Mouse (Mus musculus) small intestine, adult 2 months (tissue): ENCODE results near the gene Klk1b3. TPM values are rescaled to one million over a fixed set of nuclear protein-coding genes. Genes with fewer than 3 reads are reported as not detected.

Experiments used
- H3K27ac ChIP-seq: fragments of 200-500 bp; 2 replicates; pipeline ENCODE4 v1.5.1; 2012; ENCODE audit warnings: low read depth, low read length, control low read depth, inconsistent platforms; ENCODE audit not compliant: insufficient read depth
- H3K27me3 ChIP-seq: fragments of 200-500 bp; 2 replicates; pipeline ENCODE4 v1.6.1; 2012; ENCODE audit warnings: mild to moderate bottlenecking, moderate library complexity, low read length, inconsistent platforms; ENCODE audit not compliant: control insufficient read depth, insufficient read depth
- H3K36me3 ChIP-seq: fragments of 200-500 bp; 2 replicates; pipeline ENCODE4 v1.6.1; 2012; ENCODE audit warnings: mild to moderate bottlenecking, low read length, control low read depth, inconsistent platforms; ENCODE audit not compliant: control insufficient read depth, insufficient read depth
- H3K4me1 ChIP-seq: fragments of 200-500 bp; 2 replicates; pipeline ENCODE4 v1.6.1; 2012; ENCODE audit warnings: low read length, inconsistent platforms, mixed read lengths; ENCODE audit not compliant: control insufficient read depth, insufficient read depth, insufficient read length
- H3K4me3 ChIP-seq: fragments of 200-500 bp; 2 replicates; pipeline ENCODE4 v1.5.1; 2012; ENCODE audit warnings: low read depth, mild to moderate bottlenecking, control low read depth, inconsistent platforms, low read length, moderate library complexity
- CTCF ChIP-seq: fragments of 200-500 bp; IDR thresholded peaks from 2 replicates; pipeline ENCODE4 v1.5.1; 2012; ENCODE audit warnings: low read depth, mild to moderate bottlenecking, control low read depth, inconsistent platforms, low read length, moderate library complexity, mixed read lengths; ENCODE audit not compliant: insufficient replicate concordance, insufficient read length; ENCODE audit errors: extremely low read depth
- POLR2A ChIP-seq: fragments of 200-500 bp; IDR thresholded peaks from 2 replicates; pipeline ENCODE4 v1.6.1; 2012; ENCODE audit warnings: low read depth, mild to moderate bottlenecking, control low read depth, inconsistent platforms, low read length, moderate library complexity
- WGBS: fragments of 180-500 bp; shearing (Covaris S2); methylation state at CpG from one replicate; pipeline ENCODE4 v1.1.7; 2018; 5-methylcytosine and 5-hydroxymethylcytosine counted together
- polyA plus RNA-seq: library from polyadenylated mRNA; depleted of rRNA; stranded (reverse); fragments of >200 nt; gene quantifications from 2 replicates; pipeline ENCODE4 v1.2.3, GENCODE M21; 2012

The Klk1b3 gene
- polyA plus RNA-seq, 1 experiment: 0.19 TPM

DNA sequence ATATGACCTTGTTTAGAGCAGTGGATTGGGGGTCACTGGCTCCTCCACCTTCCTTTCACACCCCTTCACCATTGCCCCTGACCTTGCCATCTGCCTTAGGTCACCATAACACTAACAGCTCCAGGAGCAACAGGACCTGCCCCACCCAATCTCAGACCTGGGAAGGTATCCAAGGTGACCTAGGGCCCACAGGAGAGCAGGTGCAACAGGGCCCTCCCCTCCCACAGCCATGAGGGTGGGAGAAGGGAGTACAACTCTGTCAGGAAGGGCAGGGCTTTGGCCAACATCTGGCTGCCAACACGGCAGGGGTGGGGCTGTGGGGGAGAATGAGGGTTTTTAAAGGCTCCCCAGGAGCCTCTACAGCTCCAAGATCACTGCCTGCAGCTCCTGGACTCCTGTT lies 27.1 kb downstream of the Klk1b3 start, which contains the start of gene Klk1:
Gene Klk1 (plus strand): TSS at position 285 of the 400 bp plus-strand sequence.
- no peak within 1 kb of the TSS for H3K4me3 ChIP-seq
- 7% methylated on average over 1 of the region's 1 CpGs for WGBS
- no peaks in the 10 kb centered on the region for H3K36me3 ChIP-seq
- H3K27me3 ChIP-seq: no peaks in the 10 kb centered on the region
- peaks cover 13% of the 10 kb centered on the region; the same call in 1 of the 2 replicates for H3K4me1 ChIP-seq
- no peak for TF ChIP-seq POLR2A
- TF ChIP-seq CTCF: no peak
- peak within 1 kb of the TSS; percentile 2; the same call in 1 of the 2 replicates for H3K27ac ChIP-seq

DNA sequence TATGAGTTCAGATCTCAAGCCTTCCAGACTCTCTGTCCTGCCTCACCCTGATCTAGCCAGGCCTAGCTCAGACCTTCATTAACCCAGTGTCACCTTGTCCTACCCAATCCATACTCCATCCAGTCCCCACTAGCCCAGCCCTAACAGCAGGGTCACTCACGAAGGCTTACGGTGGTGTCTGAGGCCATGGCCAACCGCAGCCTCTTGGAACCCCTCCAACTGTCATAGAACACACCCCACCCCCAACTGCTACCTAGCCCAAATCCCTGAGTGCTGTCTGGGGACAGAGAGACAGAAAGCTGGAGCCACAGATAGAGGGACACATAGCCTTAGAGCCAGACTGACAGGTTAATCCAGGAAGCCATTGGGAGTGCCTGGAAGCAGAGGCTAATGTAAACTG lies 37.9 kb downstream of the Klk1b3 start, which contains the start of gene Gm36864:
Gene Gm36864 (plus strand): TSS at position 269 of the 400 bp plus-strand sequence.
- Histone ChIP-seq H3K4me1 (peaks cover 3% of the 10 kb centered on the region; the same call in 1 of the 2 replicates), H3K27ac (no peak within 1 kb of the TSS), H3K36me3 (no peaks in the 10 kb centered on the region), H3K27me3 (no peaks in the 10 kb centered on the region), H3K4me3 (no peak within 1 kb of the TSS)
- WGBS: 62% methylated on average over 3 of the region's 3 CpGs
- TF ChIP-seq CTCF: no peak
- TF ChIP-seq POLR2A: no peak

DNA sequence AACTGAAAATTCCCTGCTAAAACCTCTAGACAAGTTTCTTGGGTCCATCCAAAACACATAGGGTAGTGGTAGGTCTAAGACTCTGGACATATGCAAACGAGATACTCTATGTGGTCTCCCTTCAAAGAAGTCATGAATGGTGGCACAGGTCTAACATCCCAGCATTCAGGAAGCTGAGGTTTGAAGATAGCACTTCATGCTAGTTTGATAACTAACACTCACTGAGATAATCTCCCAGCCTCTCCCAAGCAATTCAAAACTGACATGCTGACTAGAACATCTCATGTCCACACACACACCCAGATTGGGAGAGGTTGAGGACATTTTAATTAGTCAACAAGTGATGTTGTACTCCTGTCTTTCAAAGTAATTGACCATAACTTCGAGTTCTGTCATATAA lies 41.9 kb downstream of the Klk1b3 start:
- TF ChIP-seq POLR2A (no peak), CTCF (no peak)
- WGBS: 60% methylated on average over 2 of the region's 2 CpGs
- H3K36me3 ChIP-seq: no peaks in the 10 kb centered on the region
- no peak overlapping the region for H3K27ac ChIP-seq
- no peaks in the 10 kb centered on the region for H3K27me3 ChIP-seq
- no peak overlapping the region for H3K4me3 ChIP-seq
- H3K4me1 ChIP-seq: peaks cover 6% of the 10 kb centered on the region; the same call in 1 of the 2 replicates

DNA sequence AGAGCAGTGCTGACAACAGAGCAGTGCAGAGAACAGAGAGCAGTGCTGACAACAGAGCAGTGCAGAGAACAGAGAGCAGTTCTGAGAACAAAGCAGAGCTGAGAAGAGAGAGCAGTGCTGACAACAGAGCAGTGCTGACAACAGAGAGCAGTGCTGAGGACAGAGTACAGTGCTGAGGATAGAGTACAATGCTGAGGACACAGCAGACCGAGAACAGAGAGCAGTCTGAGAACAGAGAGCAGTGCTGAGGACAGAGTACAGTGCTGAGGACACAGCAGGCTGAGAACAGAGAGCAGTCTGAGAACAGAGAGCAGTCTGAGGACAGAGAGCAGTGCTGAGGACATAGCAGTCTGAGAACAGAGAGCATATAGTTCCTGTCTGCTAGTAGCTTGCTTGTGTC lies 42.7 kb downstream of the Klk1b3 start:
- H3K4me3 ChIP-seq: no peak overlapping the region
- 16% methylated on average over 1 of the region's 1 CpGs for WGBS

DNA sequence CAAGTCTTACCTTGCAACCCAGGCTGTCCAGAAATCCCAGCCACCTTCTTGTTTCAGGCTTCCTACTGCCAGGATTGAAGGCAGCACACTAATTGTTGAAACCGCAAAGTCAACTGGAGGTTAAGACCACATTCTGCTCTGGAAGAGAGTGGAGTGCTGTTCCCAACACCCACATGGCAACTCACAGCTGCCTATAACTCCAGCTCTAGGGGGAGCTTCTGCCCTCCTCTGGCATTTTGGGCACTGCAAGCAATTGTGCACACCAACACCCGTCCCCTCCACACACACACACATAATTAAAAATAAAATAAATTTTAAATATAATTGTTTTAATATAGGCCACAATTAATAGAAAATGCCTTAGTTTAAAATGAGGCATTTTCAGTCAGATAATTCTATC lies 43.2 kb downstream of the Klk1b3 start:
- Histone ChIP-seq H3K36me3 (no peaks in the 10 kb centered on the region), H3K4me1 (peaks cover 11% of the 10 kb centered on the region; the same call in 1 of the 2 replicates), H3K27ac (peak overlapping the region; percentile 64; the same call in 1 of the 2 replicates), H3K27me3 (no peaks in the 10 kb centered on the region), H3K4me3 (no peak overlapping the region)
- TF ChIP-seq CTCF (no peak), POLR2A (no peak)
- 66% methylated on average over 2 of the region's 2 CpGs for WGBS

More for the DNA sequence above, 42.7 kb downstream of the Klk1b3 start:
- Histone ChIP-seq H3K4me1 (peaks cover 11% of the 10 kb centered on the region; the same call in 1 of the 2 replicates), H3K36me3 (no peaks in the 10 kb centered on the region), H3K27ac (peak overlapping the region; percentile 64), H3K27me3 (no peaks in the 10 kb centered on the region)
- no peak for TF ChIP-seq POLR2A
- TF ChIP-seq CTCF: no peak

DNA sequence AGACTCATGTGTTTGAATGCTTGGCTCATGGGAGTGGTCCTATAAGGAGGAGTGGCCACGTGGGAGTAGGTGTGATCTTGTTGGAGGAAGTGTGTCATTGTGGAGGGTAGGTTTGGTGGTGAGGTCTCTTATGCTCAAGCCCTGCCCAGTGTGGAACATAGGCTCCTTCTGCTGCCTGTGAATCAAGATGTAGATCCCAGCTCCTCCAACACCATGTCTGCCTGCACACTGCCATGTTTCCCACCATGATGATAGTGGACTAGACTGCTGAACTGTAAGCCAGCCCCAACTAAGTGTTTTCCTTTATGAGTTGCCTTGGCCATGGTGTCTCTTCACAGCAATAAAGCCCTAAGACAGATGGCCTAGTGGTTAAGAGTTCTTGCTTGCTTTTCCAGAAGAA lies 46.1 kb downstream of the Klk1b3 start:
- WGBS: 52% methylated on average over 1 of the region's 1 CpGs
- TF ChIP-seq POLR2A (no peak), CTCF (no peak)

DNA sequence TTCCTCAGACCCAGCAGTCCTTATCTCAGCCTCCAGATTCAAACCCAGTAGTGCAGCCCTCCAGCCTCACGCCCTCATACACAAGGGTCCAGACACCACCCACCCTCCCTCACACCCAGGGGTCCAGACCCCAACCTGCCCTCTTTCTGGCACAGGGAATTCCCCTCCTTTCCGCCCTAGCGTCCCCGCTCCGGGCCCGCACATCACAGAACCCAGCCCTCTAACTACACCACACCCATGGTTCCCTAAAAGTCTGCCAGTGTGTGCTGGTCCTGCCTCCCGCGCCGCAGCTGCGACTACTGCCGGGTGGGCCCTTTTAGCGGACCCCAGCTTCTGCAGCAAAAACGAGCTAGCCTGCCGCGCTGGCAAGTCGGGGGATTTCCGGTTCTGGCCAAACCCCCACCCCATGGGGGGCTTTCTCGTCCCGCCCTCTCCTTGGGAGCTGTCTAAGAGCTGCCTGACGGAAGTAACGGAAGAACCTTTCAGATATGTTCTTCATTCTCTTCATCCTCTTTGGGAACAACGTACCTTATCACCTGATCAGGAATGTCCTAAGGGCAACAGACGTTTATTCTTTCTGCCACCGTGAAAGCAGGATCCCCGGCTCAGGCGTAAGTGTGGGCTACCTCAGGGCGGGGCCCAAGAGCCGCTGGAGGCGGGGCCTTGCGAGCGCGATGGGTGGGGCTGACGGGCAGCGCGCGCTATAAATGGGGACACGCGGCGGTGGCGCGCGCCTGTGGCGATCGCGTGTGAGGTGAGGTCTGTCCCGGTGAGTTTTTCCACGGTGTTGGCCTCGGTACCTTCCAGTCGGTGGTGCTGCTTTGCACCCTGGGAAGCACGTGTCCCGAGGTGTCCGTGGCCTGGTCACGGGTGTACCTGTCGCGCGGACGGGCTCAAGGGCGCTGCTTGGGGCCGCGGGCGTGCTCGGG lies 48.3 kb downstream of the Klk1b3 start, which contains the start of the genes 1700028J19Rik and 2410002F23Rik:
Gene 1700028J19Rik (minus strand): TSS at position 641 of the 929 bp plus-strand sequence.
Gene 2410002F23Rik (plus strand): TSS at position 668 of the 929 bp plus-strand sequence.
- peak within 1 kb of the TSS; percentile 57 for H3K27ac ChIP-seq
- H3K36me3 ChIP-seq: peaks cover 20% of the 10 kb centered on the region
- WGBS: under 1% methylated on average over 62 of the region's 62 CpGs
- H3K4me1 ChIP-seq: peaks cover 5% of the 10 kb centered on the region
- TF ChIP-seq POLR2A (peak; percentile 91), CTCF (no peak)
- peak within 1 kb of the TSS; percentile 75 for H3K4me3 ChIP-seq
- no peaks in the 10 kb centered on the region for H3K27me3 ChIP-seq

More for the DNA sequence above, 46.1 kb downstream of the Klk1b3 start:
- no peak overlapping the region for H3K4me3 ChIP-seq
- H3K36me3 ChIP-seq: peaks cover 3% of the 10 kb centered on the region; the same call in 1 of the 2 replicates
- no peaks in the 10 kb centered on the region for H3K27me3 ChIP-seq
- peaks cover 11% of the 10 kb centered on the region; the same call in 1 of the 2 replicates for H3K4me1 ChIP-seq
- H3K27ac ChIP-seq: no peak overlapping the region
